Mouse (Mus musculus) intestine, embryonic 16.5 days (tissue): ENCODE measurements around the gene Prmt8. TPM values are rescaled to one million over a fixed set of nuclear protein-coding genes. Genes with fewer than 3 reads are reported as not detected.

Source experiments
- ATAC-seq: fragments of 200-750 bp; cut with Nextera tagmentation; 2 replicates; pipeline ENCODE4 v1.8.0; 2017; ENCODE audit warnings: moderate TSS enrichment, moderate library complexity
- H3K27ac ChIP-seq: fragments of 300-500 bp; sonication (generic); 2 replicates; pipeline ENCODE4 v1.5.1; 2014; ENCODE audit warnings: mild to moderate bottlenecking, low read length
- H3K27me3 ChIP-seq: fragments of 300-500 bp; sonication (generic); replicated peaks from 2 replicates; pipeline ENCODE4 v1.6.1; 2014; ENCODE audit warnings: low read length, control low read depth, mixed read lengths; ENCODE audit not compliant: control insufficient read depth, insufficient read depth
- H3K36me3 ChIP-seq: fragments of 300-500 bp; sonication (generic); 2 replicates; pipeline ENCODE4 v1.6.1; 2014; ENCODE audit warnings: low read length, control low read depth; ENCODE audit not compliant: control insufficient read depth, insufficient read depth
- H3K4me1 ChIP-seq: fragments of 300-500 bp; sonication (generic); 2 replicates; pipeline ENCODE4 v1.6.1; 2014; ENCODE audit warnings: low read length, control low read depth, mixed read lengths; ENCODE audit not compliant: control insufficient read depth, insufficient read depth
- H3K4me2 ChIP-seq: fragments of 300-500 bp; sonication (generic); 2 replicates; pipeline ENCODE4 v1.6.1; 2014; ENCODE audit warnings: low read depth, low read length, control low read depth
- H3K4me3 ChIP-seq: fragments of 300-500 bp; sonication (generic); 2 replicates; pipeline ENCODE4 v1.5.1; 2014; ENCODE audit warnings: mild to moderate bottlenecking, low read length
- H3K9ac ChIP-seq: fragments of 300-500 bp; sonication (generic); 2 replicates; pipeline ENCODE4 v1.6.1; 2014; ENCODE audit warnings: low read depth, low read length
- H3K9me3 ChIP-seq: fragments of 300-500 bp; sonication (generic); 2 replicates; pipeline ENCODE4 v1.6.1; 2016; ENCODE audit warnings: low read length, control low read depth; ENCODE audit not compliant: control insufficient read depth
- WGBS: fragments of 180-500 bp; shearing (Covaris S2); extraction: QIAGEN DNeasy Blood & Tissue Kit; methylation state at CpG from one replicate; pipeline ENCODE4 v1.1.7; 2014; 5-methylcytosine and 5-hydroxymethylcytosine counted together
- polyA plus RNA-seq: library from polyadenylated mRNA; unstranded; fragments of >200 nt; fragmentation: Nextera tagmentation; extraction: Ambion mirVana; gene quantifications from 2 replicates; pipeline ENCODE4 v1.2.1, GENCODE M21; 2015

The Prmt8 gene
- not detected in 2 replicates for polyA plus RNA-seq

- Histone ChIP-seq H3K9ac (no peak within 1 kb of the TSS), H3K4me1 (peaks cover 18% of the 10 kb centered on the region), H3K27me3 (peaks cover 81% of the 10 kb centered on the region), H3K4me2 (peak within 1 kb of the TSS; percentile 63), H3K27ac (no peak within 1 kb of the TSS), H3K9me3 (no peaks in the 10 kb centered on the region), H3K36me3 (no peaks in the 10 kb centered on the region), H3K4me3 (peak within 1 kb of the TSS; percentile 40)
- 2% methylated on average over 41 of the region's 42 CpGs for WGBS
- ATAC-seq = no peak
Measured at GRCm38 (mm10) chr6:127769275-127770156, at the start of gene Prmt8. TSS of gene Prmt8 (minus strand) at chr6:127769472.

GRCm38 (mm10) chr6:127803046-127803729 is 33.9 kb upstream of the Prmt8 start:
- ATAC-seq = no peak
- no peak overlapping the region for H3K4me3 ChIP-seq

GRCm38 (mm10) chr6:127802211-127802610 is 32.9 kb upstream of the Prmt8 start:
- ATAC-seq = no peak
- H3K4me1 ChIP-seq = no peaks in the 10 kb centered on the region
- no peak overlapping the region for H3K27ac ChIP-seq
- H3K4me2 ChIP-seq = no peak overlapping the region
- no peaks in the 10 kb centered on the region for H3K27me3 ChIP-seq
- H3K9me3 ChIP-seq = no peaks in the 10 kb centered on the region
- H3K36me3 ChIP-seq = no peaks in the 10 kb centered on the region
- 73% methylated on average over 12 of the region's 12 CpGs for WGBS
- H3K4me3 ChIP-seq = no peak overlapping the region
- H3K9ac ChIP-seq = no peak overlapping the region

More at GRCm38 (mm10) chr6:127803046-127803729, 33.9 kb upstream of the Prmt8 start:
- Histone ChIP-seq H3K4me1 (no peaks in the 10 kb centered on the region), H3K36me3 (no peaks in the 10 kb centered on the region), H3K9me3 (no peaks in the 10 kb centered on the region), H3K27ac (no peak overlapping the region), H3K9ac (no peak overlapping the region), H3K27me3 (no peaks in the 10 kb centered on the region), H3K4me2 (no peak overlapping the region)
- 70% methylated on average over 9 of the region's 9 CpGs for WGBS

- no peaks in the 10 kb centered on the region for H3K27me3 ChIP-seq
- H3K4me1 ChIP-seq = no peaks in the 10 kb centered on the region
- H3K4me3 ChIP-seq = no peak overlapping the region
- H3K9ac ChIP-seq = no peak overlapping the region
- H3K27ac ChIP-seq = no peak overlapping the region
- ATAC-seq = no peak
- no peaks in the 10 kb centered on the region for H3K36me3 ChIP-seq
- 58% methylated on average over 13 of the region's 13 CpGs for WGBS
- no peak overlapping the region for H3K4me2 ChIP-seq
- no peaks in the 10 kb centered on the region for H3K9me3 ChIP-seq
Measured at GRCm38 (mm10) chr6:127790023-127790422, 20.8 kb upstream of the Prmt8 start.

- Histone ChIP-seq H3K4me3 (no peak overlapping the region), H3K27ac (no peak overlapping the region), H3K27me3 (peaks cover 70% of the 10 kb centered on the region), H3K9me3 (no peaks in the 10 kb centered on the region), H3K4me2 (no peak overlapping the region), H3K36me3 (no peaks in the 10 kb centered on the region), H3K9ac (no peak overlapping the region), H3K4me1 (peaks cover 18% of the 10 kb centered on the region)
- WGBS = 37% methylated on average over 4 of the region's 4 CpGs
- ATAC-seq = no peak
Measured at GRCm38 (mm10) chr6:127770806-127771205, 1.5 kb upstream of the Prmt8 start.

- Histone ChIP-seq H3K36me3 (no peaks in the 10 kb centered on the region), H3K9me3 (no peaks in the 10 kb centered on the region), H3K9ac (no peak overlapping the region), H3K4me3 (peak overlapping the region; percentile 40), H3K4me2 (peak overlapping the region; percentile 63), H3K4me1 (peaks cover 18% of the 10 kb centered on the region), H3K27ac (no peak overlapping the region), H3K27me3 (peaks cover 80% of the 10 kb centered on the region)
- under 1% methylated on average over 56 of the region's 64 CpGs for WGBS
- ATAC-seq = no peak
Measured at GRCm38 (mm10) chr6:127768621-127769274, 524 bp downstream of the Prmt8 start.

GRCm38 (mm10) chr6:127767706-127768493 is 1.4 kb downstream of the Prmt8 start:
- H3K9ac ChIP-seq = no peak overlapping the region
- ATAC-seq = peak; percentile 79
- H3K4me1 ChIP-seq = peaks cover 18% of the 10 kb centered on the region
- H3K27me3 ChIP-seq = peaks cover 73% of the 10 kb centered on the region
- no peaks in the 10 kb centered on the region for H3K9me3 ChIP-seq
- 1% methylated on average over 49 of the region's 49 CpGs for WGBS
- H3K4me3 ChIP-seq = peak overlapping the region; percentile 18
- no peak overlapping the region for H3K27ac ChIP-seq
- H3K36me3 ChIP-seq = no peaks in the 10 kb centered on the region
- H3K4me2 ChIP-seq = peak overlapping the region; percentile 38

- Histone ChIP-seq H3K4me2 (peak overlapping the region; percentile 38), H3K9me3 (no peaks in the 10 kb centered on the region), H3K4me3 (peak overlapping the region; percentile 18), H3K36me3 (no peaks in the 10 kb centered on the region), H3K9ac (no peak overlapping the region), H3K27me3 (peaks cover 71% of the 10 kb centered on the region), H3K27ac (no peak overlapping the region), H3K4me1 (peaks cover 18% of the 10 kb centered on the region)
- 2% methylated on average over 18 of the region's 18 CpGs for WGBS
- ATAC-seq = 0 out of 2 replicates have a peak, but pooled peaks have one; percentile 31
Measured at GRCm38 (mm10) chr6:127767201-127767705, 2.0 kb downstream of the Prmt8 start.
